Mouse (Mus musculus): ENCODE data around the gene Zdhhc8.

Gene Zdhhc8

DNA sequence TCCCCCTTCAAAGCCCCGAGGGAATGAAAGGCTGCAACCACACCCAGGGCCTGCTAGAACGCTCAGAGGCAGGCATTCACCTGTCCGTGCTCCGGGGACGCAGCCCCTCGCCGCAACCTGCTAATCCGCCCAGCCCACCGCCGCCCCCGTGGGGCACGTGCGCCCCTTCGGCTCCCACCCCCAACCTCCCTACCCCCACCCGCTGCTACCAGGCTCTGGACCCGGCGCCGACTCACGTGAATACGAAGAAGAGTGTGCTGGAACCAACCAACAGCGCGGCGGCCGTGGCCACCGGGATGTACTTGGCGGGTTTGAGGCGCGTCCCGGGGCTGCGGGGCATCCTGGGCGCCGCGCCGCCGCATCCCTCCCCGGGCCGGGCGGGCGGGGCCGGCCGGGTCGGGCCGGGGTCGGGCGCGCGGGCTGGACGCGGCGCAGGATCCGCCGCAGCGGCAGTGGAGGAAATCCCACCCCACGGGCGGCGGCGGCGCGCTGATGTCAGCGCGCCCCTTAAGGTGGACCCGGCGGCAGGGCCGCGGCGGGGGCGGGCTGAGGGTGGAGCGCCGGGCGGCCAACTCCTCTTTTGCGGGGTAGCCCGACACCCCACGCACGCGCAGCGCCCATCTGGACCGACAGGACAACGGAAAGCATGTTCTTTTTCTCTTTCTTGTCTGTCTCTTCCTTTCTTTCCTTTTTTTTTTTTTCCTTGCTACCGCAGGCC lies at the start of gene Zdhhc8:
Gene Zdhhc8 (minus strand): TSS at position 466 of the 718 bp plus-strand sequence.
- DNase-seq (ENCODE audit: low read depth): peak; percentile 87

DNA sequence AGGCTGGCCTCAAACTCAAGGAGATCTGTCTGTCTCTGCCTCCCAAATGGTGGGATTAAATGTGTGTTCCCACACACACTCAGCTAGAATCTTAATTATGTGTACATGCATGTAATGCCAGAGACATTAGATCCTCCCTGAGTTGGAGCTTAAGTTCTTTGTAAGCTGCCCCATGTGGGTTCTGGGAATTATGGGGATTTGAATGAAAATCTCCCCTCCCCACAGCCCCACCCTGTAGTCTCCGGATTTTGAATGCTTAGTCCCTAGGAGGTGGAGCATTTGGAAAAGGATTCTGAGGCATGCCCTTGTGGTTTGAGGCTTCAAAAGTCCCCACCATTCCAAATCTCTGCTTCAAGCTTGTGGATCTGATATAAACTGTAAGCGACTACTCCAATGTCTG lies 40.2 kb upstream of the Zdhhc8 start:
- DNase-seq (ENCODE audit: low read depth): no peak

DNA sequence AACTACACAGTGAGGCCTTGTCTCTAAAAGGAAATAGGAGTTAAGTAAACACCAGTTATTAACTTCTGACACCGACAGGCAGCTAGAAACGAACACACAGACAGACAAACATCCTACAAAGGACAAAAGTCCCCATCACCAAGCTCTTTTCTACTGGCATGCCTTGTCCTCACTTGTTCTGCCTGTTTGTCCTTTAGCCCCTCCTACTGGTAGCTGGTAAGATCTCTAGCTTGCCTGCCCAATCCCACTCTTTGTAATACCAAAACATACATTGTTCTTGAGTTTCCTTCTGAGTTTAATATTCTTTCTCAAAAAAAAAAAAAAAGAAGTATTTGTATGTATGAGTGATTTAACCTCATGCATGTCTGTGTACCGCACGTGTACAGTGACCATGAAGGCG lies 33.2 kb upstream of the Zdhhc8 start:
- DNase-seq (ENCODE audit: low read depth): peak; percentile 48

DNA sequence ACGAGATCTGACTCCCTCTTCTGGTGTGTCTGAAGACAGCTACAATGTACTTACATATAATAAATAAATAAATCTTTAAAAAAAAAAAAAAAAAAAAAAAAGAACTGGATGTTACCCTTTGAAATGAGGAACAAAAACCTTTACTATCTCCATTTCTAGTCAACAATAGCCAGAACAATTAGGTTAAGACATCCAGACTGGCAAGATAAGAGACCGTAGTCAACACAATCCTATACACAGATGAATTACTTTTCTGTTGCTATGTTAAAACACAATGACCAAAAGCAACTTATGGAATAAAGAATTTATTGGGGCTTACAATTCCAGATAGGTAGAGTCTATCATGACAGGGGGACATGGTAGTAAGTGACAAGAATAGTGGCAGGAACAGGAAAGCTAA lies 30.1 kb upstream of the Zdhhc8 start:
- DNase-seq (ENCODE audit: low read depth): no peak

DNA sequence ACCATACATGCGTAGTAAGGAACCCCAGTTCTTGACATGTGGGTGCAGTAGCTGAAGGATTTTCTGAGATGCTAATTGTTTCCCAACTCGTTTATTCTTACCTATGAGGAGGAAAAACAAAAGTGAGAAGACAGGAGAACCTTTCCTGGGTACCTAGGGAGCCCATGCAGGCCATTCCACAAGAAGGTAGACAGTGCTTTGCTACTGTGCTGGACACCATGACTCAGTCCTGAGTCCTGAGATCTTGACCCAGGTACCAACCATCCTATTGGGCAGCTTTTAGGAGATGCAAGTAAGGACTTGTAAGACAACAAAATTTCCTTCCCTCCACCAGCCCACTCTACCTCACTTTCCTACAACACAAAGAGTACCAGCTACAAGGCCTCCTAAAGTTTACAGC lies 23.3 kb upstream of the Zdhhc8 start, which contains the start of gene Gm49776:
Gene Gm49776 (minus strand): TSS at position 101 of the 400 bp plus-strand sequence.
- DNase-seq (ENCODE audit: low read depth): no peak

GRCm38 (mm10) chr16:18253866-18254265 lies 18.9 kb upstream of the Zdhhc8 start:
- no peak for DNase-seq (ENCODE audit: low read depth)

- DNase-seq (ENCODE audit: low read depth): no peak
Measured at GRCm38 (mm10) chr16:18252736-18253135, 17.8 kb upstream of the Zdhhc8 start.

GRCm38 (mm10) chr16:18250828-18251790 lies 16.2 kb upstream of the Zdhhc8 start:
- DNase-seq (ENCODE audit: low read depth): no peak

- DNase-seq (ENCODE audit: low read depth): no peak
Measured at GRCm38 (mm10) chr16:18250231-18250630, 15.3 kb upstream of the Zdhhc8 start.

- peak; percentile 56 for DNase-seq (ENCODE audit: low read depth)
Measured at GRCm38 (mm10) chr16:18249364-18249967, 14.5 kb upstream of the Zdhhc8 start.

DNA sequence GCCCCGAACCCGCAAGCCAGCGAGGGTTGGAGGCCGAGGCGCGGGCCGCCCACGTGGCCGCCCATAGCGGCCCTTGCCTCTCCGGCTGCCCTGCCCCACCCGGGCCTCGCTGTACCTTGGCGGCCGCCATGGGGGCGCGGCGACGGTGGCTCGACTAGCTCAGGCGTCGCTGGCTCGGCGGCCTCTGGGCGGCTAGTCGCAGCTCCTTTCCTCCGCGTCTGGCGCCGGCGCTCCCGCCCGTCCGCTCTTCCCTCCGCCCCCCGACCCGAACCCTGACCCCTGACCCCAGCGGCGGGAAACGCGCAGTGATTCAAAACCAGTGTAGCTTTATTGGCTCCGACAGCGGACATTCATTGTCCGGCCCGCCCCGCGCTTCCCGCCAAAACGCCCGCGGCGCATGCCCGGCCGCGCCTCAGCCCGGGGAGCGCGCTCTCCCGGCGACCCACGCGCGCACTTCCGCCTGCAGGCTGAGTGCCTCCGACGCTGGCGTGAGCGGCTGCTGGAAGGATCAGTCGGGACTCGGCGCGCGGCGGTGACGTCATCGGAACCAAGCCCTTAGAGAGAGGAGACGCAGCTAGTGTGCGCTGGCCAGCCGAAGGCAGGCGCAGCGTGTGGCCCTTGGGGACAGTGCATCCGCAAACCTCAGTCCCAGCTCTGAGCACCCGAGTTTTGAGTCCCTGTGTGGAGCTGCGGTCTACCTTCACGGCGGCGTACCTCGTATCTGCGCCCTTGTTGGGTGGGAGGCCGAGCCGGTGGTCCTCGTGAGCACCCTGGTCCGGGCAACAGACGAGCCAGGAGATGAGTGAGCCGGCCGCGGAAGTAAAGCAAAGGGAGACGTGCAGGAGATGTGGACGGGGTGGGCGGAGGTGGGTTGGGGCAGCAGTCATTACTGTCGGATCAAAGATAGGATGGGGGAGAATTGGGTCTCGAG lies 13.8 kb upstream of the Zdhhc8 start, which contains the start of the genes Trmt2a and Ranbp1:
Gene Trmt2a (plus strand): TSS at position 247 of the 931 bp plus-strand sequence.
Gene Ranbp1 (minus strand): TSS at position 300 of the 931 bp plus-strand sequence.
- DNase-seq (ENCODE audit: low read depth): peak; percentile 100

GRCm38 (mm10) chr16:18247521-18248399 lies 12.8 kb upstream of the Zdhhc8 start:
- DNase-seq (ENCODE audit: low read depth): peak; percentile 43

- no peak for DNase-seq (ENCODE audit: low read depth)
Measured at GRCm38 (mm10) chr16:18241581-18241980, 6.6 kb upstream of the Zdhhc8 start.

- peak; percentile 52 for DNase-seq (ENCODE audit: low read depth)
Measured at GRCm38 (mm10) chr16:18236676-18237501, 2.0 kb upstream of the Zdhhc8 start.

GRCm38 (mm10) chr16:18235389-18236065 lies 591 bp upstream of the Zdhhc8 start:
- DNase-seq (ENCODE audit: low read depth): peak; percentile 64

- peak; percentile 35 for DNase-seq (ENCODE audit: low read depth)
Measured at GRCm38 (mm10) chr16:18233919-18234670, 841 bp downstream of the Zdhhc8 start.

- DNase-seq (ENCODE audit: low read depth): no peak
Measured at GRCm38 (mm10) chr16:18233451-18233850, 1.5 kb downstream of the Zdhhc8 start.

GRCm38 (mm10) chr16:18231451-18231850 lies 3.5 kb downstream of the Zdhhc8 start:
- no peak for DNase-seq (ENCODE audit: low read depth)
